Mouse (Mus musculus): Measurements from ENCODE around the gene Gm5788. TPM values are rescaled to one million over a fixed set of nuclear protein-coding genes. Genes with fewer than 3 reads are reported as not detected.
"Not testable (repeated sequence)": the region's sequence is repeated elsewhere in the genome, so short reads cannot be mapped to it uniquely, and the experiment has no call there.

Gene Gm5788
- polyA plus RNA-seq (2012; rRNA removed) = not detected in 2 replicates

- WGBS = 96% methylated on average over 3 of the region's 3 CpGs
- DNase-seq (ENCODE audit: low read depth, low spot score) = not testable (repeated sequence)
These were observed at the start of gene Gm5788 for GRCm38 (mm10) chr12:87494421-87494820. Gene Gm5788, plus strand, starts transcription at chr12:87494721.

- WGBS = 89% methylated on average over 9 of the region's 9 CpGs
- DNase-seq (ENCODE audit: low read depth, low spot score) = no peak
These were observed 45.1 kb upstream of the Gm5788 start for GRCm38 (mm10) chr12:87449456-87449855.

- WGBS = 51% methylated on average over 6 of the region's 6 CpGs
- no peak for DNase-seq (ENCODE audit: low read depth, low spot score)
These were observed 29.7 kb upstream of the Gm5788 start for GRCm38 (mm10) chr12:87464678-87465297.

- no peak for DNase-seq (ENCODE audit: low read depth, low spot score)
These were observed 24.0 kb upstream of the Gm5788 start for GRCm38 (mm10) chr12:87470263-87471136.

GRCm38 (mm10) chr12:87471421-87471963 is 23.0 kb upstream of the Gm5788 start:
- under 1% methylated on average over 19 of the region's 19 CpGs for WGBS
- DNase-seq (ENCODE audit: low read depth, low spot score) = no peak

More at GRCm38 (mm10) chr12:87470263-87471136, 24.0 kb upstream of the Gm5788 start:
- 43% methylated on average over 7 of the region's 7 CpGs for WGBS

GRCm38 (mm10) chr12:87471964-87472786 is 22.3 kb upstream of the Gm5788 start, which contains the start of gene Snw1:
Gene Snw1, minus strand, starts transcription at chr12:87472274.
- peak; percentile 97 for DNase-seq (ENCODE audit: low read depth, low spot score)
- 3% methylated on average over 45 of the region's 45 CpGs for WGBS

GRCm38 (mm10) chr12:87474756-87475155 is 19.8 kb upstream of the Gm5788 start:
- 77% methylated on average over 3 of the region's 3 CpGs for WGBS
- DNase-seq (ENCODE audit: low read depth, low spot score) = no peak

- not testable (repeated sequence) for DNase-seq (ENCODE audit: low read depth, low spot score)
- WGBS = 82% methylated on average over 5 of the region's 5 CpGs
These were observed 12.0 kb upstream of the Gm5788 start for GRCm38 (mm10) chr12:87482482-87482881.

- not testable (repeated sequence) for DNase-seq (ENCODE audit: low read depth, low spot score)
- WGBS = 43% methylated on average over 2 of the region's 2 CpGs
These were observed 5.8 kb upstream of the Gm5788 start for GRCm38 (mm10) chr12:87488683-87489082.

GRCm38 (mm10) chr12:87514016-87514415 is 19.5 kb downstream of the Gm5788 start, which contains the start of gene Gm8300:
Gene Gm8300, plus strand, starts transcription at chr12:87514316.
- whole genome bisulfite sequencing = 84% methylated on average over 4 of the region's 4 CpGs
- not testable (repeated sequence) for DNase-seq (ENCODE audit: low read depth, low spot score)

GRCm38 (mm10) chr12:87519616-87520015 is 25.1 kb downstream of the Gm5788 start:
- not testable (repeated sequence) for DNase-seq (ENCODE audit: low read depth, low spot score)
- WGBS = 37% methylated on average over 3 of the region's 3 CpGs

GRCm38 (mm10) chr12:87543927-87544326 is 49.4 kb downstream of the Gm5788 start:
- WGBS = 77% methylated on average over 3 of the region's 3 CpGs

More at GRCm38 (mm10) chr12:87543927-87544326, 49.4 kb downstream of the Gm5788 start:
- DNase-seq (ENCODE audit: low read depth, low spot score) = no peak

Other genes starting within 250 kb of the Gm5788 start
- gene Vipas39, start 228.5 kb upstream of the Gm5788 start, polyA plus RNA-seq (2012; rRNA removed) = 33.4 and 38.6 TPM in 2 replicates
- 55.9 and 60.9 TPM in 2 replicates for gene Ahsa1, start 228.2 kb upstream of the Gm5788 start, polyA plus RNA-seq (2012; rRNA removed)
- 0.25 and 0.32 TPM in 2 replicates for gene Ism2, start 195.0 kb upstream of the Gm5788 start, polyA plus RNA-seq (2012; rRNA removed)
- gene Sptlc2, start 106.4 kb upstream of the Gm5788 start, polyA plus RNA-seq (2012; rRNA removed) = 39.2 and 49.1 TPM in 2 replicates
- gene Slirp, start 50.8 kb upstream of the Gm5788 start, polyA plus RNA-seq (2012; rRNA removed) = 21.4 and 21.7 TPM in 2 replicates
- gene Alkbh1, start 50.7 kb upstream of the Gm5788 start, polyA plus RNA-seq (2012; rRNA removed) = 11.6 and 12.7 TPM in 2 replicates
- 8.9 and 9.9 TPM in 2 replicates for gene Snw1, start 22.4 kb upstream of the Gm5788 start, polyA plus RNA-seq (2012; rRNA removed)
- not detected in 2 replicates for gene Gm8300, start 19.6 kb downstream of the Gm5788 start, polyA plus RNA-seq (2012; rRNA removed)
- not detected in 2 replicates for gene Oog1, start 108.0 kb downstream of the Gm5788 start, polyA plus RNA-seq (2012; rRNA removed)
- not detected in 2 replicates for gene Gm4027, start 124.1 kb downstream of the Gm5788 start, polyA plus RNA-seq (2012; rRNA removed)
- gene Gm16381, start 149.9 kb downstream of the Gm5788 start, polyA plus RNA-seq (2012; rRNA removed) = not detected in 2 replicates

Data from large intestine, adult 2 months (tissue).